Mouse (Mus musculus) spleen, adult 2 months (tissue): ENCODE data around the gene Cadps2.

ENCODE experiments used
- CTCF ChIP-seq: fragments of 200-500 bp; IDR thresholded peaks from 2 replicates; pipeline ENCODE4 v1.5.1; 2011; ENCODE audit warnings: mild to moderate bottlenecking, inconsistent platforms; ENCODE audit not compliant: insufficient read depth, insufficient read length, insufficient replicate concordance; ENCODE audit errors: extremely low read depth
- POLR2A ChIP-seq: fragments of 200-500 bp; IDR thresholded peaks from 2 replicates; pipeline ENCODE4 v1.6.1; 2011; ENCODE audit warnings: low read depth, low read length, inconsistent platforms

DNA sequence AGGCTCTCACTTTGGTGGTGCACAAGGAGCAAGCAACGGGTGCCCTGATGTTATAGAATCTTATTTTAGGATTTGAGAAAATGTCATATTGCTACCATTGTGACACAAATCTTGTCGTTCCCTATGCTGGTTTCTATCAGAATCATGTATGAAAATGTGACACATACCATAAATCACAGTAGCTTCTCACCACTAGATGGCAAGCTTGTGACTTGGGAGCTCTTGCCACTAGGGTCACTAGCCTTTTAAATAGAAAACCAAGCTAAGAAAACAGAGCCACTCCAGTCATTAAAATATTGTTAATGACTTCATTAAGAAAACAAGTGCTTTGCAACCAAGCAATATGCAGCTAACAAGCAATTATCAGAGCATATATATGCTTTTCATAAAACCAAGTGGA lies 81.0 kb downstream of the Cadps2 start:
- TF ChIP-seq CTCF, result no peak
- TF ChIP-seq POLR2A, result no peak
